Mouse (Mus musculus) gastrocnemius, postnatal 36 days (tissue): ENCODE results near the gene Aoc2. TPM values are rescaled to one million over a fixed set of nuclear protein-coding genes. Genes with fewer than 3 reads are reported as not detected.
"Not testable (repeated sequence)": the region's sequence is repeated elsewhere in the genome, so short reads cannot be mapped to it uniquely, and the experiment has no call there.

Experiments used
- DNase-seq, 2 experiments: peaks; one replicate each; pipeline ENCODE4 v3.0.0; 2022
- intact Hi-C: fragments of 180-260 bp; cut with DNase I; formaldehyde crosslinking; loops from one replicate; pipeline ENCODE4 v1.15.1; 2025
- total RNA-seq, 2 experiments: library from RNA; stranded (reverse); gene quantifications; 2 replicates each; pipeline ENCODE4 v1.2.3; 2021

Aoc2 gene
- total RNA-seq, 2 experiments from 2014 or later, result 0.92 to 1.2 TPM

DNA sequence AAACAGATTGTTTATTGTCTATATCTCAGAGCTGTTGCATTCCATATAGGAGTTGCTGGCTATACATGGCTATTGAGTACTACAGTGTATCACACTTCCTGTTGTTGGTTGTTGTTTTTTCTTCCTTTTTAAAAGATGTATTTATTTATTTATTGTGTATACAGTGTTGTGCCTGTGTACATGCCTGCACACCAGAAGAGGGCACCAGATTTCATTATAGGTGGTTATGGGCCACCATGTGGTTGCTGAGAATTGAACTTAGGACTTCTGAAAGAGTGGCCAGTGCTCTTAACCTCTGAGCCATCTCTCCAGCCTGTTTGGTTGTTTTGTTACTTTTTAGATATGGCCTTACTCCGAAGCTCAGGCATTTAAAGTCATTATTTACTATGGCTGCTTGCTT is 10.3 kb upstream of the Aoc2 start:
- intact Hi-C loops, result no loop called here

DNA sequence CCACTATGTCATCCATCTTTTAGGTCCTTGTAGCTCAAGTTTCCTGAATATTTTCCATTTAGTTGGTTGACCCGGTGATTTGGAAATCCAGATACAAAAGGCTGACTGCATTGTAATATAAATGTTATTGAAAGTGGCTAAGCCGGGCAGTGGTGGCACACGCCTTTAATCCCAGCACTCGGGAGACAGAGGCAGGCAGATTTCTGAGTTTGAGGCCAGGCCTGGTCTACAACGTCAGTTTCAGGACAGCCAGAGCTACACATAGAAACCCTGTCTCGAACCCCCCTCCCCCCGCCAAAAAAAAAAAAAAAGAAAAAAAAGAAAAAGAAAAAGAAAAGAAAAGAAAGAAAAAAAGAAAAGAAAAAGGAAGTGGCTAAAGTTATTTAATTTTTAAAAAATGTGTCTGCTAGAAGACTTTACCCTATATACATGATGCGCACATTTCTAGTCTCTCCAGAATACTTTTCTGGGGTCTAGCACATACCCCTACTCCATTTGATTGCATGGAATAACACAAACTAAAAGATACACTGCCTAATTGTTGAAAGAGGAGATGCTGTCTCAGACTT is 9.7 kb upstream of the Aoc2 start:
- intact Hi-C loops, result no loop called here
- no peak for DNase-seq

More for the DNA sequence above, 10.3 kb upstream of the Aoc2 start:
- no peak for DNase-seq

DNA sequence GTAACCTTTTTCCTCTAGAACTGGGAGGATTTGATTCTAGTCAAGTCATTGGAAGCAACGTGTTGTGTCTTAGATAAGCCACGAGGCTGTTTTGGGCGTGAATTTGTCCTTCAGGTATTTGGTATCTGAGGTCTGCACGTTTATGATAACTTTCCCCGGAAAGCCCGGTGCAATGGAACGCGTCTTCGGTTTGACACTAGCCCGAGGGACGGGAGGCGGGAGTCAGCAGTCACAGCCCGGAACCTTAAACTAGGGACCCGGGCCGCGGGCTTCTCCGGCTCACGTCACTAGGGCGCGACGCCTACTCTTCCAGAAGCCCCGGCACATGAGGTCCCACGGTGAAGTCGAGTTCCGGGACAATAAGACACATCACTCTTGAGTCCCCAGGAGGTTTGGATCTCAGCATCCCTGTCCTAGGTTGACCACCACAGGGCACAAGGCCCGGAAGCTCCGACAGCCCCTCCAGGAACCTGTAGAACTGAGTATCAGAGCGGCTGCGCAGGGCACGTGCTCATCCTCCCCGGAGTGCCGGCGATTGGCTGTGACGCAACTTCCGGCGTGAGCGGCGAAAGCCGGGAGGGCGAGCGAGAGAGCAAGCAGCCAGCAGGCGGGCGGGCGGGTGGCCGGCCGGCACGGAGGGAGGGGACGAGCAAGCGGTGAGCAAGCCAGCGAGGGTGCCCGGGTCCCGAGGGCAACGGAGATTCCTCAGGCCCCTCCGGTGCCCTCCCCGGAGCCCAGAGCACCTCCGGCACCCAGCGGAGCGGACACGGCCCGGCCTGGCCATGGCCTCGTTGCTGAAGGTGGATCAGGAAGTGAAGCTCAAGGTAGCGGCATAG is 9.0 kb upstream of the Aoc2 start, which contains the start of gene Psme3:
Gene Psme3, plus strand, starts transcription at position 549 of the 836 bp plus-strand sequence.
- peak; percentile 86 to 94 for DNase-seq
- intact Hi-C loops, result no loop called here

DNA sequence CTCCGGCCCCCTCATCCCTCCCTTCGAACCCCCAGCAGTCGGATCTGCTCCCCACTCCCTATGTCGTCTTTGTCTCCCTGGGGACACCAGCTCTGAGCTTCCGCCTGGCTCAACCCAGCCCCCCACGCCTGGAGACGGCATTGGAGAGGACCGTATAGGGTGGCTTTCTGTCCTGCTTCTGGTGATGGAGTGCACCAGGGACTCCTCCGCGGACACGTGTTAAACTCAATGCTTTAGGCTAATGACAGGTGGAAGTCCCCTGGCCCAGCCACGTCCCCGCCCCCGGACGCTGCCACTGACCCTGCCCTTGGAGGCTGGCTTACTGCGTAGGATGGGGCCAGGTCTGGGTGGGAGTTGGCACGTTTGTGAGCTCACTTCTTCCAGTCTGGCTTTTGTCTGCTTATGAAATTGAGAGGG is 8.4 kb upstream of the Aoc2 start:
- no peak for DNase-seq
- intact Hi-C loops, result no loop called here

- intact Hi-C loops, result loop anchor here (1.0 kb wide), 1 partner anchor 72 kb away; no protein-coding TSS in a partner anchor
- DNase-seq, result peak; percentile 48 to 55
These were observed 1.3 kb upstream of the Aoc2 start for GRCm38 (mm10) chr11:101323609-101324008.

DNA sequence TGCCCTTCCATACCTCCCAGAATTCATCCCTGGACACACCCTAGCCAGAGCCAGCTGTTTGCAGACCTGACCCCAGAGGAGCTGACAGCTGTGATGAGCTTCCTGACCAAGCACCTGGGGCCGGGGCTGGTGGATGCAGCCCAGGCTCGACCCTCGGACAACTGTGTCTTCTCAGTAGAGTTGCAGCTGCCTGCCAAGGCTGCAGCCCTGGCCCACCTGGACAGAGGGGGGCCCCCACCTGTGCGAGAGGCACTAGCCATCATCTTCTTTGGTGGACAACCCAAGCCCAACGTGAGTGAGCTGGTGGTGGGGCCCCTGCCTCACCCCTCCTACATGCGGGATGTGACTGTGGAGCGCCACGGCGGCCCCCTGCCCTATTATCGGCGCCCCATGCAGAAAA is 338 bp downstream of the Aoc2 start:
- DNase-seq, result peak in 1 of 2 experiments; percentile 18
- intact Hi-C loops, result not testable (repeated sequence)

GRCm38 (mm10) chr11:101326147-101326546 is 1.3 kb downstream of the Aoc2 start:
- intact Hi-C loops, result no loop called here
- DNase-seq, result no peak

GRCm38 (mm10) chr11:101327311-101327710 is 2.4 kb downstream of the Aoc2 start:
- DNase-seq, result no peak
- intact Hi-C loops, result no loop called here

- intact Hi-C loops, result no loop called here
- no peak for DNase-seq
These were observed 4.2 kb downstream of the Aoc2 start for GRCm38 (mm10) chr11:101328941-101329635.

DNA sequence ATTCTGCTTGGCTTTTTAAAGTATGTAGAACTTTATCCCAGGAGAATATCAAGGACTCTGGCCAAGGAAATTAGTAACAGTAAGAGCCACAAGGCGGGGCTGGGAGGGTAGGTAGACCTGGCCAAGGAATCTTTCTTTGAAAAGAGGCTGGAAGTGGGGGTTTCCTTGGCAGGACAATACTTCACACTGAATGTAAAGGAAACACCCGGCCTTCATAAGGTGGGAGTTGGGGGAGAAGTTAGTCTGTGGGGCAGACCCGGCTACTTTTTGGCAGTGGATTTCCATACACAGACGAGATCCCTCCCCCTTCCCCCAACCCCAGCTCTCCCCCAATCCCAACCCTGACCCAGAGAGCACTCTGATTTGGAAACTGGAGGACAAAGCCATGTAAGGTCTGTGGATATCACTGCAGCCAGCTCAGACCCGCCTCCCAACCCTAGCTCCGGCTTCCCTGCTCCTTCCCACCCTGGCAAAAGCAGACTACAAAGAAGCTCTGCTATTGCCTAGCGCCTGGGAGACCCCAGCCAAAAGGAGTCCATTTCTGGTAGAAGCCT is 5.6 kb downstream of the Aoc2 start, which contains the start of gene Aoc3:
Gene Aoc3, plus strand, starts transcription at position 235 of the 554 bp plus-strand sequence.
- intact Hi-C loops, result no loop called here
- DNase-seq, result peak in 1 of 2 experiments; percentile 26

DNA sequence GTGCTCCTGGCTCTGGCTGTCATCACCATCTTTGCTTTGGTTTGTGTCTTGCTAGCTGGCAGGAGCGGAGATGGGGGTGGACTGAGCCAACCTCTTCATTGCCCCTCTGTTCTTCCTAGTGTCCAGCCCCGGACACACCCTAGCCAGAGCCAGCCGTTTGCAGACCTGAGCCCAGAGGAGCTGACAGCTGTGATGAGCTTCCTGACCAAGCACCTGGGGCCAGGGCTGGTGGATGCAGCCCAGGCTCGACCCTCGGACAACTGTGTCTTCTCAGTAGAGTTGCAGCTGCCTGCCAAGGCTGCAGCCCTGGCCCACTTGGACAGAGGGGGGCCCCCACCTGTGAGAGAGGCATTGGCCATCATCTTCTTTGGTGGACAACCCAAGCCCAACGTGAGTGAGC is 6.1 kb downstream of the Aoc2 start:
- intact Hi-C loops, DNase-seq: not testable (repeated sequence)

GRCm38 (mm10) chr11:101332537-101332936 is 7.7 kb downstream of the Aoc2 start:
- intact Hi-C loops, result no loop called here
- DNase-seq, result no peak

DNA sequence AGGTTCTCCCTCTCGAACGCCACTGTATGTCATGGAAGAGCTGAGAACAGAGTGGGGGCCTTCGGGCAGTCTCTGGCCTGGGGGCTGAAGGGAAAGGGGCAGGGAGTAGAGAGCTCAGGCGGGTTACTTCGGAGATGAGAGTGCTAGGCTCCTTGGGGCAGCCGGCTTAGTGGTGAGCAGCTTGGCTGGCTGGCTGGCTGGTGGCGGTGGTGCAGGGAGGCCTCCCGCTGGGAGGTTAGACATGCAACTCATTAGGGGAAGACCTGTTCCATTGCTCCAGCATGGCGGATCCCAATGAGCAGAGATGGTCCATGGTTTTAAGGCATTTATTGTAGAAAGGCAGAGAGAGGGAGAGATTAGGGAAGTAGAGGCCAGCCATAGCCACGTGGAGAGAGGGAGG is 9.2 kb downstream of the Aoc2 start:
- intact Hi-C loops, result no loop called here
- no peak for DNase-seq

DNA sequence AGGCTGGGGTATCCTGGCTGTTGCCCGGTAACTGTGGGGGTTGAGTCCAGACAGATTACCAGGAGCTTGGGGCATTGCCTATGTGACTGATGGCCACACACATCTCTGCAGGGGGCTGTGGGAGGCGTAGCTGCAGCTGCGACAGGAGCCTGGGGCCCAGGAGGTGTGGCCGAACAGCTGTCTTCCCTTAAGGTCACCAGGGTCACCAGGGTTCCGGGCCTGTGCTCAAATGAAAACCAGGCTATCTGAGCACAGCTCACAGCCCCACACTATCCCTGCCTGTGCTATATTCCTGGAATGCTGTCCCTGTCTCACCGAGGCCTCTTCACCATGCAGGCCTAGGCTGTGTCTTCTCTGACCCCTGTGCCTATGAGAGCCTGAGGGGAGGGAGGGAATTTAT is 9.7 kb downstream of the Aoc2 start:
- no peak for DNase-seq
- intact Hi-C loops, result no loop called here

- intact Hi-C loops, result no loop called here
These were observed 10.8 kb downstream of the Aoc2 start for GRCm38 (mm10) chr11:101335685-101336084.

GRCm38 (mm10) chr11:101338123-101338760 is 13.4 kb downstream of the Aoc2 start:
- no peak for DNase-seq
- intact Hi-C loops, result no loop called here

More at GRCm38 (mm10) chr11:101335685-101336084, 10.8 kb downstream of the Aoc2 start:
- DNase-seq, result no peak

- DNase-seq, result no peak
- intact Hi-C loops, result no loop called here
These were observed 22.4 kb downstream of the Aoc2 start for GRCm38 (mm10) chr11:101347083-101347775.

- no peak for DNase-seq
- intact Hi-C loops, result no loop called here
These were observed 23.9 kb downstream of the Aoc2 start for GRCm38 (mm10) chr11:101348774-101349173.

DNA sequence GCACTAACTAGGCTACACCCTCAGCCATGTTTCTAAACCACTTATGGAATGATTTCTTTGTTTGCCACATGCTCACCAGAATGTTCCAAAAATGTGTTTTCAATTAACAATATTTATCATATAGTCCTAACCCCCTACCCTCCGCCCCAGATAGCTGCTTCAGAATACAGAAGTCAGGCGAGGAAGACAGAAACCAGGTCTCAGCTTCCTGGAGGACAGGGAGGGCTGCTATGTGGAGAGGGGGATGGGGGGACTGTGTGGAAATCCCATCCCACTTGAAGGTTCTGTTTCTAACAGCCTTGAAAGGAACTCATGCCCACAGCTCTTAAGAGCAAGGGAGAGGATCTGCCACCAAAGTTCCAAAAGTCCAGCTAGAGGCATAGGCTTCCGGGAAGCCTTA is 24.4 kb downstream of the Aoc2 start:
- intact Hi-C loops, result no loop called here
- no peak for DNase-seq
